Mouse (Mus musculus): ENCODE data around the gene Ly6g5c.

Ly6g5c gene

DNA sequence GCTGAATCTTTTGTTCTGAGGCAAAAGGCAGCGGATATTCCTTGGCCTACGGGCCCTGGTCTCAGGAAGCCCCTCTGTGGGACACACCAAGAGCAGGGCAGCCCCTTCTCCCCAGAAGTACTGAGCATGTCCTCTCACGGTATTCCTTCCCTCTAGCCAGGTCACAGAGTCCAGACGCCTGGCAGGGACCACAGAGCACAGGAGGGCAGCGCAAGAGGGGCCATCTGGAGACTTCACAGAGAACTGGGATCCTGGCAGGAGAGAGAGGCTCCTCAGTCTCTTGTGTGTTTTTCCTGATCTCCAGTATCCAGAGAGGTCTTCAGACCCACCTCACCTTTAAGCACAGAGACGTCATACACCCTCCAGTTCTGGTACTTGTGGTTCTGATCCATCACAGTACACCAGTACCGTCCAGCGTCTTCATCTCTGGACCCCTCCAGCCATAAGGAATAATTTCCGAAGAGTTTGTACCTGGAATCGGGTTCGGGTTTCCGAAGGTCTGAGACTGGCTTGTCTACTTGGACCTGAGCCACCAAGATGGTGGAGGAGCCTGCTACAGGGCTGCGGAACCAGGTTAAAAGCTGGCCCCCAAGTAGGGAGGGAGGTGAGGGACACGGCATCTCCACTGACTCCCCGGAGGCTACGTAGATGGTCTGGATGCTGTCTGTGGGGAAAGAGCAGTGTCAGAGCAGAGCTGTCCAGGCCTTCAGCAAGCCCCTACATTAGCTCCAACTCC lies 25.1 kb upstream of the Ly6g5c start:
- DNase-seq: no peak

DNA sequence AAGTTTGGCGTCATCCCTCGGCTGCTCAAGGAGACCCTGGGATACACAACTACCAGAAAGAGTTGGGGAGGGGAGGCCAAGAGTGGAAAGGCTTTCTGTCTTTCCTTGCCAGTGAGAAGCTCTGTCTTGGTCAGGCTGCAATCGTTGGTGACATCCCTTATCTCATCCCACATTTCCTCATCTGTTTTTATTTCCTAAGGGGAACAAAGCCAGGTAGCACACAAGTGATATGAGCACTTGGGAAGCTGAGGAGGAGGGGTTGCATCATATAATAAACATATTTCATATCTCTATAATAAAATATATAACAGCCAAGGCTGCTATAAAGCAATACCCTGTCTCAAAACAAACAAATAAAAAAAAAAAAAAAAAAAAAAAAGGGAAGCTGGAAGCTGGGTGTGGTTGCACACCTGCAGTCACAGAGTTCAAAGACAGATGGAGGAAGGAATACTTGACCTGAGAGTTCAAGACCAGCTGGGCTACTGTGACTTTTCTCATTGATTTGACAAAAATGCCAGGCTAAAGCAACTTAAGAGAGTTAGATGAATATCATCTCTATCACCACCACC lies 24.1 kb upstream of the Ly6g5c start:
- no peak for DNase-seq

DNA sequence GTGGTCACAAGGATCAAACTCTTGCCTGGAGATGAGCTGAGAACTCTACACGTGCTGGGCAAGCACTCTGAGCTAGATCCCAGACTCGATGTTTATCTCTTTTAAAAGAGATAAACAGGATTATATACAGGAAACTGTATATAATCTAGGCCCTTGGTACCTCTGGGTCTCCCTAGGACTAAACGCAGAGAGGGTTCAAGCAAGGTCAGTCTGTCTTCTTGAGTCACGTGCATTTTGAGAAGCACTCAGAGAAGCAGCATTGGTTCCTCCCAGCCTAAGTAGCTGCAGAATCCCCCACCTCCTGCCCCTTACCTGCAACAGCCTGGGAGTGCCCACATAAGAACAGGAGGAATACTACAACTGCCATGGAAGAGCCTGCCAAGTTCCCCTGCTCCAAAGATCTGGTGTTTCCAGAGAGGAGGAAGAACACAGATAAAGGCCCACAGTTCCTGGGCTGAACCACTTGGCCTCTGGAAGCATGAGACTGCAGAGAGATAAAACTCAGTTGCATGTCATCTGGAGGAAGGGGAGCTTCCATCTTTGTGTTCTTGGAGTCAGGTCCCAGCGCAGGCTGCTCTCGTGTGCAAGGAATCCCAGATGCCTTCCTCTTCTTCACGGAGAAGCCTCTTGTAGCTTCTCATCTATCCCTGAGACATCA lies 22.7 kb upstream of the Ly6g5c start, which contains the start of gene Ly6g6f:
Gene Ly6g6f, minus strand, starts transcription at position 403 of the 658 bp plus-strand sequence.
- no peak for DNase-seq

DNA sequence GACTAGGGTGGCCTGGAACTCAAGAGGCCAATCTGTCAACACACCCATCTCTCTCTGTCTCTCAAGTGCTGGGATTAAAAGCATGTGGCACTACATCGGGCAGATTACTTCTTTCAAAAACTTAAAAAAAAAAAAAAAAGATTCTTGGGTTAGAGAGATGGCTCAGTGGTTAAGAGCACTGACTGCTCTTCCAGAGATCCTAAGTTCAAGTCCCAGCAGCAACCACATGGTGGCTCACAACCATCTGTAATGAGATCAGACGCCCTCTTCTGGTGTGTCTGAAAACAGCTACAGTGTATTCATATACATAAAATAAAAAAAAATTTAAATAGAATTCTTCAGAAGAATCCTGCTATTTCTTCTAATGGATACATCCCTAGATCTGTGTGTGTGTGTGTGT lies 19.9 kb upstream of the Ly6g5c start:
- DNase-seq: no peak

DNA sequence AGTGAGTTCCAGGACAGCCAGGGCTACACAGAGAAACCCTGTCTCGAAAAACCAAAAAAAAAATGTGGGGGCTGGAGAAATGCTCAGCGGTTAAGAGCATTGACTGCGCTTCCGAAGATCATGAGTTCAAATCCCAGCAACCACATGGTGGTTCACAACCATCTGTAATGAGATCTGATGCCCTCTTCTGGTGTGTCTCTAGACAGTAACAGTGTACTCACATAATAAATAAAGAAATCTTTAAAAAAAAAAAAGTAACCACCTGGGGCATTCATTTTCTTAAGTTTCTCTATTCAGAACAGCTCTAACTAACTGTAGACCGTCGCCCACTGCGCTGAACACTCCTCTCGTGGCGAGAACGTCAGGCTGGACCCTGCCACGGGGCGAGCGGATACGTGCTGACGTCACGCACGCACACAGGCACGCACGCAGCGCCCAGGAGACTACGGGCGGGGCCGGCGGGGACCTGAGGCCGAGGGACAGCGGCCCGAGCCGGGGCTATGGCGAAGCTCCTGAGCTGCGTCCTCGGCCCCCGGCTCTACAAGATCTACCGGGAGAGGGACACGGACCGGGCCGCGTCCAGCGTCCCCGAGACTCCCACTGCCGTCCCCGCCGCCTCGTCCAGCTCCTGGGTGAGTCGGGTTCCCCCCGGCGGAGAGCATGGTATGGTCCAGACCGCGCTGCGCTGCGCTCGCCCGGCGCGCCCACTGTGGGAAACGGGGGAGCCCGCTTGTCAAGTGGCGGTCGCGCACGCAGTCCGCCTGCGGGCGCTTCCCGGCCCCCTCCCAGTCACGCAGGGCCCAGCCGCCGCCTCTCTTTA lies 19.0 kb upstream of the Ly6g5c start, which contains the start of gene Abhd16a:
Gene Abhd16a, plus strand, starts transcription at position 439 of the 820 bp plus-strand sequence.
- DNase-seq: peak; percentile 94

DNA sequence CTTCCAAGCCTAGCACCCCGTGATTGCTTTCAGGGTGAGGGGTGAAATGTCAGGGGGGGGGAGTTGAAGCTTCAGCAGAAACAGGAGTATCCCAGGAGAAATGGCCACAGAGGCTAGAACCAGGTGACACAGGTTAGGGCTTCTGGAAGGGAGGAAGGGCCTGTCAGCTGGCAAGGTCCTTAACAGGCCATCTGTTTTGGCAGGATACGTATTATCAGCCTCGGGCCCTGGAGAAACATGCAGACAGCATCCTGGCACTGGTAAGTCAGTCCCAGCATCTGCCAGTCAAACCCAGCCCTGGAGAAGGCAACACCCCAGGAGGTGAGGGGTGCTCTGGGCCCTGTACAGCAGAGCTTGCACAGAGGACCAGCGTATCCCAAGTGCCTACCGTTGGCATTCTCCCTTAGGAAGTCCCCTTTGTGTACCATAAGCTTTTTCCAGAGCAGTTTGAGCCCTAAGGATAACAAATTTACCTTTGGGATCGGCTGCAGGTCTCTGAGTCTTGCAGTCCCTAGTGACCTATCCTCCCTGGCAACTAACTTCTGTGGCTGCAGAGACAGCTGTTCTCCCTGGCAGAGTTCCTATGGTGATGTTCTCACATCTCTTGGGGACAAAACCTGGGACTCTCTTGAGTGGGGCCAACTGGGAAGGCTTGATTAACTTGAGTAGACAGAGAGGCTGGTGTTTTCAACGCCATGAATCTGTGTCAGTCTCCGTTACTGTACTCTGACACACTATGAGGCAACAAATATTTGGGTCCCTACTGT lies 17.7 kb upstream of the Ly6g5c start:
- DNase-seq: no peak

DNA sequence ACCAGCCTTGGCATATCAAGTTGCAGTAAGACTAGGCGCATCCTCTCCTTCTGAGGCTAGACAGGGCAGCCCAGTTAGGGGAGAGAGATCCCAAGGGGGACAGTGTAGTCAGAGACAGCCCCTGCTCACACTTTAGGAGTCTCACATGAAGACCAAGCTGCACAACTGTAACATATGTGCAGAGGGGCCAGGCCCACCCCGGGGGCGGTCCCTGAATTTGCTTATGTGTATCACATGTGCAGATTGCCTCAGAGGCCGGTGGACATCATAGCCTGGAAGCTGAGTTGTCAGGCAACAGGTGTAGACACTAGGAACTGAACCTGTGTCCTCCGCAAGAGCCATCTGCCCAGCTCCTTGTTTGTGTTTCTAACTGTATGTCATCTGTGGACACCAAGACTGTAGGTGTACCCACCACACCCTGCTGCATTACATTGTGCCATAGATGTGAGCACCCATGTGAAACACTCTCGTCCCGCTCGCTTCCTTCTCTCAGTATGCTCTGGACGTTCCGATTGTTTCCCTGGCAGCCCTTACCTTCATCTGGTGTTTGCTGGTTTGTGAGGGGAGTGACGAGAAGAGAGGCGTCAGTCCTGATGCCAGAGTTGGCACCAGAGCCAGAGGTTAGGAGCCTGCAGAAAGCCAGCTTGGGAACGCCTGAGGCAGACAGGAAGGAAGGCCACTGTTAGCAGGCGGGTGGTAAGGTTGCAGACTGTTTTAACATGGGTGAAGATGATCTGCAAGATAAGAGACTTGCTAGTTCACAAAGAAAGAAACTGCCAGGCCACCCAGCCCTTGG lies 15.5 kb upstream of the Ly6g5c start:
- DNase-seq: peak; percentile 34

DNA sequence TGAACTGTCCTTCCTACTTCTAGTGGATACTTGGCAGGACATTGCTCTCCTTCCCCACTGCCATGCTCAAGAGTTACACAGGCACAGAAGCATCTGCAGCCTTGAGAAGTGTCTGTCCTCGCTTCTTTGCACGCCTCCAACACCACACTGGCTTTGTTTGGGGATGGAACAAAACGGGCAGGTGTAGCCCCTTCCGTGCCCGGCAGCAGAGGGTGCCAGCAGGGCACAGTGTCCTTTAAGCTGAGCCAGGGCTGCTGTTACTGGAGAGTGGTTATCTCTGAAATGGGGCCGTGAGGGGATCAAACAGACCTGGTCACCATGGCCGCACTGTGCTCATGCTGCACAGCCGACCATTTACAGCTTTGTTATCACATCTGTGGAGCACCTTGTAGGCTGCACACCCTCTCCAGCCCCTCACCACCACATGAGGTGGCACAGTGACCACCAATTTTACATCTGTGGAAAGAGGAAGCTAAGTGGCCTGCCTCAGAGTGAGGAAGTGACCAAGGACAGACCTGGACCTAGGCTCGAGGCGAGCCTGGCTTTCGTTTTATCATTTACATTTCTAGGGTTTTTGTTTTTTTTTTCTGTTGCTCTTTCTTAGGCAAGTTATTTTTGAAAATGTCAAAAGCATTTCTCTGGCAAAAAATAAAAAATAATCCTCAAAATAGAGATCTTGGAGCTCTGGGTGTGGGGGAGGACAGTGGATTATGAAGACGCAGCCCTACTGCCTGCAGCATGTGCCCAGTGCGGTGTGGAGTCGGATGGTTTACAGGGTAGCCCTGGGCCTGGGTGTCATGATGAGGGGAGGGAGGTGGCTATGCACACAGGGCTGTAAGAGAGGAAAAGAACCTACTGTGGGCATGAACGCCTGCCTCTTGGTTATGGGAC lies 13.4 kb upstream of the Ly6g5c start:
- DNase-seq: no peak

DNA sequence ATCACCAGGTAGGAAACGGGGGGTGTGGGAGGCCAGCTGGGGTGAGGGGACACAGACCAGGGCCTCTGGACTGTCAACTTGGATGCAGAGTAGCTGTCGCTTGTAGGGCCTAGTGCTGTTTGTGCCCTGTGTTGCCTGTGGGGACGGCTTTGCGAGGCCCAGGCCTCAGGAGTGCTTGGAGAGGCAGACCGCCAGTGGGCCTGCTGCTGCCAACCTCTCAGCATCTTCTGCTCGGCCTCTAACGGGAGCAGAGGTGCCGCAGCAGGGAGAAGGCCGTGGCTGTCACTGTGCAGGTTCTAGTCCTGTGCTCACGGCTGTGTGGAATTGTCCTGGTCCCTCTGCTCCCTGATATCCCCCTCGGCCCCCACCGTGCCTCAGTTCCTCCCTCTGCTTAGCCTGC lies 11.5 kb upstream of the Ly6g5c start:
- DNase-seq: no peak

DNA sequence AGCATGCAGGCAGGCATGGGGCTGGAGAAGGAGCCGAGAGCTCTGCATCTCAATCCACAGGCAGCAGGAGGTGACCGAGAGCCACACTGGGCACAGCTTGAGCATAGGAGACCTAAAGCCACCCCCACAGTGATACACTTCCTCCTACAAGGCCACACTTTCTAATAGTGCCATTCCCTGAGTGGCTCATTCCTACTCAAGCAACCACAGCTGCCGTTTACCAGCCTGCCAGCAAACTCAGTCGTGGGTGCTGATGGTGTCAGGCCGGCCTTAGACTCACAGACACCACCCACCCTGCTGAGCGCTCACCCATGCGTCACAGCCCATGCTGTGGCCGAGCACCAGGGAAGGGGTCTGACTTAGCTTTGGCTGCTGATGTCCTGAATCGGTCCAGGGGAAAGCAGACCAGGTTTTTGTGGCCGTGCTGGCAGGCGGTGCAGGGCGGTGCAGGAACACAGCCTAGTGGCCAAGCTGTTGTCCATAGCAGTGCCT lies 10.9 kb upstream of the Ly6g5c start:
- DNase-seq: peak; percentile 35

DNA sequence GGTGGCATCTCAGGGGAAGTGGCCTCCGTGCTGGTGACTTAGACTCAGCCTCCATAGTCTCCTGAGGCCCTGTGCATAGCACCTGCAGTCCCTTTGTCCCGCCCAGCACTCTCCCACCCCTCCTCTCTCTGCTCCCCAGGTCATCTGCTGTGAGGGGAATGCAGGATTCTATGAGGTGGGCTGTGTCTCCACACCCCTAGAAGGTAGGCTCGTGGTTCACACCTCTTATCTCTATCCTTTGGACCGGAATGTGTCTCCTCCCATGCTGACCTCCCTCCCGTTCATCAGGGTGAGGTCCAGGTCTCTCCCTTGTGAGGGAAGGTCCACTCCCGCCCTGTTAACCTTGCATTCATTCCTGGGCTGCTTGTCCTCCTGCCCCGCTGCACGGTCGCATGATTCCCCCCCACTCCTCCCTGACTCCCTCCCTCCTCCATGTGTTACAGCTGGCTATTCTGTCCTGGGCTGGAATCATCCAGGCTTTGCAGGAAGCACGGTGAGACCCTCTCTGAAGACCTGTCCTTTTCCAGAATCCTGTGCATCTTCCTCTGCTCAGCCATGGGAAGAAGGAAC lies 7.8 kb upstream of the Ly6g5c start:
- DNase-seq: no peak

DNA sequence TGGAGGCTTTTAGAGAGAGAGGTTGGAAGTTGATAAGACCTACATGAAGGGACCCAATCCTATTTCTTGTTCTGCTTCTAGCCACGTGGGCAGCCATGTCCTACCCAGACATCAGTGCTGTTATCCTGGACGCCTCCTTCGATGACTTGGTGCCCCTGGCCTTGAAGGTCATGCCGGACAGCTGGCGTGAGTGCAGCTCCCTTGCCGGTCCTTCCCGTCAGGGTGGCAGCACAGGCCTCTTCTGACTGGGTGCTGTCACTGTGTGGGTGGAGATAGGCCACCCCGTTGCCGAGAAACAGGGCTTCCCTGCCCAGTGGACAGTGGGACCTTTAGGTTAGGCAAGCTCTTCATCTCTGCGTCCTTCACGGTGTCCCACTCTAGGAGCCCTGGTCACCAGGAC lies 6.9 kb upstream of the Ly6g5c start:
- no peak for DNase-seq

DNA sequence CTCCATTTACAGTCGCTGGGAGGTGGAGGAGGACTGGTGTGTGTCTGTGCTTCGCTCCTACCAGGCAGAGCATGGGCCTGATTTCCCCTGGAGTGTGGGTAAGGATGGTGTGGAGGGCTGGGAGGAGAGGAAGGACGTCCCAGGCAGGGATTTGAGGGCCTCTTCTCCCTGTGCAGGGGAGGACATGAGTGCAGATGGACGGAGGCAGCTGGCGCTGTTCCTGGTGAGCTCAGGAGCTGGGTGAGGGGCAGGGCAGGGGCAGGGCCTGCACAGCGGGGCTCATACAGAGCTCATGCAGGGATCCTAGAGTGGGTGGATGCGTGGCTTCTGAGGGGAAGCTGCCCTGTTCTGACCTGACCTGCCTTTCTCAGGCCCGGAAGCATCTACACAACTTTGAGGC lies 5.8 kb upstream of the Ly6g5c start:
- DNase-seq: no peak

DNA sequence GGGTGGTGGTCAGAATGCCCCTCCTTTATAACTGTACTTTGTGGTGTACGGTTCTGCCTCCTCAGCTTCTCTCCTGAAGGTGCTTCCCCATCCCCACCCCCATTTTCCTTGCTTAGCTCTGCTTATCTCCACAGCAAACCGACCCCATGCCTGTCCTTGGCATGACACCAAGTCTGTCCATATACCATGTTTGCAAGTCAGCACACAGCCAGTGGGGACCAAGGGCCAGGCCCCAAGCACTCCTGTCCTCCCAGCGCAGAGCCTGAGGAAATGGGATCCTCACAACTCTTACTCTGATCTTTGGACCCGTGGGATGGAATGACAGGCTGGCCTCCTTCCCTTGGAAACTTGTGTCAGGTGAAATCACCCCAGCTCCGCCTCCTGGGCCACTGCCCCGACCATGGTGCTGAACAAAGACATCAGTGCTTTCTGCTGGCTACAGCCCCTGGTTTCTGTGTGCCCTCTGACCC lies 4.8 kb upstream of the Ly6g5c start:
- DNase-seq: no peak

DNA sequence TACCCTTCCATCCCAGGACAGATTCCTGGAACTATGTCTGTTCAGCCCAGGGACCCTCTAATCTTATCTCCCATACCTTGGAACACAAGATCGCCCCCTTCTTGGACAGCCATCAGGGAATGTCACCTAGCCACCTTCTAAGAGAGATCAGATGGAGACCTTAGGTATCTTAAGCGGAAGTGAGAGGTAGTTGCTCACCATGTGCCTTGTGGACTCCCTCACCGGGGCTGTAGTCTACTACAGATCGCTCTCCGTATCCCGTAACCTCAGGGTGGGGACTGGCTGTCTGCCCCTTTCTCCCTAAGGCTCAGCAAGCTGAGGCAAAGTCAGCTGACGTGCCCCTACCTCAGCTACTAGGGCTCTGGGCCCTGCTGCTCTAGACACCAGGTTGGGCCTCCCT lies 4.0 kb upstream of the Ly6g5c start:
- no peak for DNase-seq

DNA sequence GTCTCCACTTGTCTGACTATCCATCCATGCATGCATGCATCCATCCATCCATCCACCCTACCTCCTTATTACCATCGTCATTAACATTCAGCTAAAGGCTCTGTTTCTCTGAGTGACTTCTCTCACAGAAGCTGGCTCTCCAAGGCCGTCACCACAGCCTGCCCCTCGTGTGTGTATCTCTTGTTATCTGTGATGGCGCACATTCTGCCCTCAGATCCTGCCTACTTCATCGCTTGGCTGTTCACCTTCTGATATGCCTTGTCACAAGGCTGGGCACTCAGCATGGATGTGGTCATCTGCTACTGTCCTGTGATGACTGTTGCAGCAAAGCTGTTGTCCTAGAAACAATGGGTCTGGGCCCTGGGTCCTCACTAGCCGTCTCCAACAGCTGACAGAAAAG lies 3.3 kb upstream of the Ly6g5c start:
- DNase-seq: no peak

DNA sequence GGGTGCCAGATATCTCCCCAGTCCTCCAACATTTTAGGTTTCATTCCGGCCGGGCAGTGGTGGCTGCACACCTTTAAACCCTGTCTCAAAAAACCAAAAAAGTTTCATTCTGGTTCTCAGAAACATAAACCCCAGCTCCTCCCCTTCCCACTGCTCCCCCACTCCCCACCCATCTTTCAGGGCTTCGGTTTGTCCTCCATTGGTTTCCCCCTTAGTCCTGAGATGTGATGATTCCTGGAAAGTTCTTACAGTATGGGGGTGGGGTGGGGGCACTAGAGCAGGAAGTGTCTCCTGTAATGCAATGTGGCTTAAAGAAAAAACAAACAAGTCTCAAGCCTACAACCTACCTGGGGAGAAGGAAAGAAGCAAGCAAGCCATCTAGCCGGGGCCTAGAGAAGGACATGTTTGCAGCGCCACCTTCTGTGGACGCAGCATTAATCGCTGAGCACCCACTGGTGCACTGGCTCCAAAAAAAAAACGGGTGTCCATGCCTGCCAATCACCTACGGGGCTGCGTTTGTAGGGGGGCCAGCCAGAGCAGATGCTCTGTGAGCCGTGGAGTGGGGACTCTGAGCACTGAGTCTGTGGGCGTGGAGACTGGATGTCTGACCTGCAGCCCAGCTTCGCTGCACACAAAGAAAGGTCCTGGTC lies 2.2 kb upstream of the Ly6g5c start:
- DNase-seq: peak; percentile 49

DNA sequence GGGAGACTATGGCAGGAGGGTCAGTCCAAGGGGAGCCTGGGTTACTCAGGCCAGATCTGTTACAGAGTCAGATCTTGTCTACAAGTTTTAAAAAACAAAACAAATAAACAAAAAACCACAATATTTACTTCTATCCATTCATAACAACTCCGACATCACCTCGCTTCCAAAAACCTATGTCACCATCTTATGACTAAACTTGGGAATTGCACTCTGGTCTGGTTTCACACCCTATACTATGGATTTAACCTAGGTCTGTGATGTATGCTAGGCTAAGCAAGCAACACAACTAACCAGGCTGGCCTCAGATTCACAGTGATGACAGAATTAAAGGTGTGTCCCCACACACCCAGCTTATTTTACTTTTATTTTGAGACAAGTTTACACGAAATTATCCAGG lies 1.6 kb upstream of the Ly6g5c start:
- no peak for DNase-seq

DNA sequence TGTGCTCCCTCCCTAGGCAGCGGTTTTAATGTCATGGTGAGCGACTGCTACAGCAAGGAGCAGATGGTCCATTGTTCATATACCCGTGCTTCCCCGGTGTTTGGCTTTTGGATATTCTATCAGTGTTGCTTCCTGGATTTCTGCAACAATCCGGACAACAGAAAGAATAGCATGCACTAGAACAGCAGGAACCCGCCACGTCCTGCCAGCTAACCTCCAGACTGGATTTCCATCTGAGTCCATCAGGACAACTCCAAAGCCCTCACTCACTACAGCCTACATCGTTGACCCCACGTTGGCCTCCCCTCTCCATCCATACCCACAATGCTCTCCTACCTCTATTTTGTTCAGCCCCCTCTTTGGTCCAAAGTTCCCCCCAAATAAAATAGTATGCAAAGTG lies 3.7 kb downstream of the Ly6g5c start:
- DNase-seq: no peak
